Mouse (Mus musculus): ENCODE measurements around the gene Acad11.

The Acad11 gene

GRCm38 (mm10) chr9:104063244-104063961 lies at the start of gene Acad11:
Gene Acad11 (plus strand): TSS chr9:104063377.
- peak; percentile 79 to 83 for DNase-seq (ENCODE audit: low spot score in 2 of 2)

GRCm38 (mm10) chr9:104014526-104014925 lies 48.7 kb upstream of the Acad11 start:
- no peak for DNase-seq (ENCODE audit: low spot score in 2 of 2)

GRCm38 (mm10) chr9:104021026-104021425 lies 42.2 kb upstream of the Acad11 start:
- no peak for DNase-seq (ENCODE audit: low spot score in 2 of 2)

- DNase-seq (ENCODE audit: low spot score in 2 of 2): no peak
Observed at GRCm38 (mm10) chr9:104027186-104027585, 36.0 kb upstream of the Acad11 start.

- DNase-seq (ENCODE audit: low spot score in 2 of 2): no peak
Observed at GRCm38 (mm10) chr9:104029861-104030260, 33.3 kb upstream of the Acad11 start.

GRCm38 (mm10) chr9:104034231-104034630 lies 28.9 kb upstream of the Acad11 start:
- no peak for DNase-seq (ENCODE audit: low spot score in 2 of 2)

GRCm38 (mm10) chr9:104034718-104035117 lies 28.5 kb upstream of the Acad11 start:
- DNase-seq (ENCODE audit: low spot score in 2 of 2): no peak

GRCm38 (mm10) chr9:104035261-104036015 lies 27.7 kb upstream of the Acad11 start:
- peak; percentile 49 to 65 for DNase-seq (ENCODE audit: low spot score in 2 of 2)

- no peak for DNase-seq (ENCODE audit: low spot score in 2 of 2)
Observed at GRCm38 (mm10) chr9:104038266-104038665, 24.9 kb upstream of the Acad11 start.

- no peak for DNase-seq (ENCODE audit: low spot score in 2 of 2)
Observed at GRCm38 (mm10) chr9:104039031-104039695, 24.0 kb upstream of the Acad11 start.

- no peak for DNase-seq (ENCODE audit: low spot score in 2 of 2)
Observed at GRCm38 (mm10) chr9:104039742-104040141, 23.4 kb upstream of the Acad11 start.

GRCm38 (mm10) chr9:104040362-104040761 lies 22.8 kb upstream of the Acad11 start, which contains the start of gene Gm28305:
Gene Gm28305 (plus strand): TSS chr9:104040662.
- DNase-seq (ENCODE audit: low spot score in 2 of 2): no peak

- no peak for DNase-seq (ENCODE audit: low spot score in 2 of 2)
Observed at GRCm38 (mm10) chr9:104043676-104044075, 19.5 kb upstream of the Acad11 start.

GRCm38 (mm10) chr9:104051028-104051427 lies 12.1 kb upstream of the Acad11 start:
- DNase-seq (ENCODE audit: low spot score in 2 of 2): no peak

GRCm38 (mm10) chr9:104062430-104063243 lies 540 bp upstream of the Acad11 start, which contains the start of gene Uba5:
Gene Uba5 (minus strand): TSS chr9:104063134.
- DNase-seq (ENCODE audit: low spot score in 2 of 2): peak; percentile 7 to 55

GRCm38 (mm10) chr9:104064571-104064970 lies 1.4 kb downstream of the Acad11 start:
- DNase-seq (ENCODE audit: low spot score in 2 of 2): no peak

GRCm38 (mm10) chr9:104070241-104070640 lies 7.1 kb downstream of the Acad11 start:
- DNase-seq (ENCODE audit: low spot score in 2 of 2): no peak

- no peak for DNase-seq (ENCODE audit: low spot score in 2 of 2)
Observed at GRCm38 (mm10) chr9:104070863-104071604, 7.9 kb downstream of the Acad11 start.

- no peak for DNase-seq (ENCODE audit: low spot score in 2 of 2)
Observed at GRCm38 (mm10) chr9:104075808-104076207, 12.6 kb downstream of the Acad11 start.

GRCm38 (mm10) chr9:104078780-104079179 lies 15.6 kb downstream of the Acad11 start:
- DNase-seq (ENCODE audit: low spot score in 2 of 2): no peak

- peak in 1 of 2 experiments; percentile 20 for DNase-seq (ENCODE audit: low spot score in 2 of 2)
Observed at GRCm38 (mm10) chr9:104079379-104079778, 16.2 kb downstream of the Acad11 start.
